Mouse (Mus musculus): ENCODE measurements around the gene Tbc1d21.
A peak's percentile ranks its signal among the peaks of the same experiment; 100 is the strongest.

Tbc1d21 gene

GRCm38 (mm10) chr9:58370355-58370754 is at the start of gene Tbc1d21:
Tbc1d21 (minus strand) TSS chr9:58370455.
- no peak for DNase-seq (ENCODE audit: low spot score)

DNA sequence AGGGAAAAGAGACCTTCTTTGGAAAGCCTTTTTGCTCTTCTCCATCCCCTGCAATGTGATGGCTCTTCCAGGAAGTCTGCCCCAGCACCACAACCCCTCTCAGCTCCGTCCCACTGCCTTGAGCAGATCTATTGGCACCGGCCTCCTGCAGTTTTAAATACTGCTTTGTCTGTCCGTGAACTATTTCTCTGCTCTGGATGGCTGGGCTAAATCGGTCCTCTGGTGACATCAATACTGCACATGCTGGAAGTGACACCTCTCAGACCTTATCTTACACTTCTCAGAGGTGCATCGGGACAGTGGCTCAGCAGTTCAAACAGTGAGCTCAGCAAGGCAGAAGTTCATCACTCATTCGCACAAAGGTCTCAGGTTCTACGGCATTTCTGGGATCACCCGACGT is 41.3 kb upstream of the Tbc1d21 start:
- DNase-seq (ENCODE audit: low spot score), result no peak

- no peak for DNase-seq (ENCODE audit: low spot score)
These were observed 39.9 kb upstream of the Tbc1d21 start for GRCm38 (mm10) chr9:58410057-58410735.

DNA sequence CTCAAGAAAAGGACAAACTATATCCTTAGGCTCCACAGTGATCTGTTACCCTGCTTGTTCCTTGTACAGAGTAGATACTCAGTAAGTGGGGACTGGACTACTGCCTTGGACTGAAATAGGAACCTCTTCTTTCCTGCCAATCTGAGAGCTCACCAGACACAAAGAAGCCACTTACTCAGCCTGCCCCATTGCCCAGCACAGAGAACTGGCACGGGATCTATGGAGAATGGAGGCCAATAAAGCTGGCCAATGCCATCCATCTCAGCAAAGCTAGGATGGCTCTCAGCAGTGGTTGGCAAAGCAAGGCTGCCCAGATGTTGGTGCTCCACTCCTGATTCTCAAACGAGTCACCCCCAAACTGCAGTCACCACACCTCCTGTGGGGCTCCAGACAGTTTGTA is 39.0 kb upstream of the Tbc1d21 start:
- DNase-seq (ENCODE audit: low spot score), result peak; percentile 27

DNA sequence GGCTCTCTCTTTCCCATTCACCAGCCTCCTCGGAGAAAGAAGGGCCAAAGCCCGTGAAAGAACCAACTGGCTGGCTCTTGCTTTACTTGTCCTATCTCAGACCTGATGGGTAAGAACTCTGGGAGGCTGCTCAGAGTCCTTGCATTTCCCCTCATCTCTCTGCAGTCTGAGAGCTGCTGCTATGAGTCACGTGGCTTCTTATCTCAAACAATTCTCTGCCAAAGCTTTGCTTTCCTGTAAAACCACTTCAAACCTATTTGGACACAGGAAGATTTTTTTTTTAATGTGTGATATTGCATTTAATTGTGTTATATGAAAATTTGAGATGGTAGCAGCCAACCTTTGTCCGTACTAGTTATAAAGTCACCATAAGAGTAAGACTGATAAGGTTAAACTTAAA is 34.2 kb upstream of the Tbc1d21 start:
- DNase-seq (ENCODE audit: low spot score), result no peak

DNA sequence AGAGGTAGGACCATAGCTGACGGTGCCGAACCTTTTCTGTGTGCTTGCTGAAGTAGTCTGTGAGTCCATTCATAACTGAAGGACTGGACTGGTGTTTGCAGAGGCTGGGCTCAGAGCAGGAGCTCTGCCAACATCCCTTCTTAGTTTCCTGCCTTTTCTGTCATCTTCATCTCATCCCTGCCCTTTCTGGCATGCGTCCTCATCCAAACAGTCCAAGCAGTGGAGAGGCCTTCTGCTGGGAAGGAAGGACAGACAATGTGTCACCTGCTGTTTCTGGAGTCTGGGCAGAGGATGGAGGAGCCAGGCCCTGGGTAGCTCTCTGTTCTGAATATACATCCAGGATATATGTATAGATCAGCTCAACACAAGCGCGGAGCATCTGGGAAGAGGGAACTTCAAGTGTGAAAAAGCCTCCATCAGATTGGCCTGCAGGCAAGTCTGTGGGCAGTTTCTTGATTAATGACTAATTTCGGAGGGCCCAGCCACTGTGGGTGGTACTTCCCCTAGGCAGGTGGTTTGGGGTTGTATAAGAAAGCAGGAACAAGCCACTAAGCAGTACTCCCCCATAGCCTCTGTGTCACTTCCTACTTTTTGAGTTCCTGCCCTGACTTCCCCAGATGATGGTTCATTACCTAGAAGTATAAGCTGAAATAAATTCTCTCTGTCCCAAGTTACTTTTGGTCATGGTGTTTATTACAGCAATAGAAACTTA is 31.3 kb upstream of the Tbc1d21 start:
- no peak for DNase-seq (ENCODE audit: low spot score)

GRCm38 (mm10) chr9:58399609-58400008 is 29.4 kb upstream of the Tbc1d21 start:
- DNase-seq (ENCODE audit: low spot score), result no peak

- DNase-seq (ENCODE audit: low spot score), result no peak
These were observed 24.4 kb upstream of the Tbc1d21 start for GRCm38 (mm10) chr9:58394605-58395004.

GRCm38 (mm10) chr9:58393875-58394274 is 23.6 kb upstream of the Tbc1d21 start:
- DNase-seq (ENCODE audit: low spot score), result no peak

DNA sequence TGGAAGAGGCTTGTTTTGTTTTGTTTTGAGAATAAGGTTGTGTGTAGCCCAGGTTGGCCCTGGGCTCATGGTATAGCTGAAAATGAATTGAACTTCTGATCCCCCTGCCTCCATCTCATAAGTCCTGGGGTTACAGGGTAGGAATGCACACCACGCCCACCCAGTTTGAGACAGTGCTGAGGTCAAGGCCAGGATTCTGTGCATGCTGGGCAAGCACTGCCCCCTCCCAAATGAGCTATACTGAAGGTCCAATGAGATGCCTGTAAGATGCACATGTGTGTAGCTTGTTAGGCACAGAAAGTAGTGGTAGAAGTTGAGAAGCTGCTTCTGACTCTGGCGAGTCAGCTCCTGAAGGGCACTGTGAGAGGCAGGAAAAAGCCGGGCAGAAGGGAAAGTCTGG is 18.1 kb upstream of the Tbc1d21 start:
- DNase-seq (ENCODE audit: low spot score), result no peak

- DNase-seq (ENCODE audit: low spot score), result no peak
These were observed 8.6 kb upstream of the Tbc1d21 start for GRCm38 (mm10) chr9:58378878-58379277.

DNA sequence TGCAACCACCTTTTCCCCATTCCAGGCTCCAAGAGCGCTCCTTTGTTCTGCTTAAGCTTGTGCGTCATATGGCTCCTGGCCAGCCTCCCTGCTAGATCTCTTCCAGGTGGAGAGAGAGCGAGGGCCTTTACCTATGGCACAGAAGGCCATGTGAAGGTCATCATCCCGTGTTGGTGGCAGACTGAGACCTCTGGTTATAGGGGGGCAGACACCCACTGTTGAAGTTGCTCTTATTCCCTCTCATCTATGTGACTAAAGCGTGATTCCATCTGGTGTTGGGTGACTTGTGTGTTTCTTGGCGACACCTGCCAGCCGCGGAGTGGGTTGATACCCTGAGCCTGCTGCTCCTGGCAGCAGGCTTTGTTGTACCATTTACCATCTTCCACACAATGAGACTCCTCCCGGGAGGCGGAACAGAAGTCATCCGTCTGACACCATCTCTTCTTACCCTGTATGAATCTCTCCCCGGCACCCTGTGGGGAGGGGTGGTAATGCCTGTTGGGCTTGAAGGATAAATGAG is 3.7 kb upstream of the Tbc1d21 start:
- peak; percentile 57 for DNase-seq (ENCODE audit: low spot score)

DNA sequence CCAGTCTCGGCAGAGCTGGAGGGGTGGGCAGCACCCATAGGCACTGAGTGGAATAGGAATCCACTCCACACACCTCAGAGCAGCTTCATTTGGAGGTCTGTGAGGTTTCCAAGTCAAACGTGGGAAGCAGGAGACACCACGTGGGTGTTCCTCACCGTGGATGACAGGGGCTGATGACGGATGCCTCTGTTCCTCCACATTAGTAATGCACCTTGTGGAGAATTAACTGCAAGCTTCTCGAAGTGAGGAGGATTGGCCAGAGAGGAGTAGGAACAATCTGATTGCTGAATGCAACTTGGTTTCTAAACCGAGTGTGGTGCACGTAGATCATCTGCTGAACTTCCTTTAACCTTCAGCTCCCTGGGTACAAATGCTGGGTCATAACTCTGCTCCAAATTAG is 1.7 kb upstream of the Tbc1d21 start:
- no peak for DNase-seq (ENCODE audit: low spot score)

GRCm38 (mm10) chr9:58369644-58370043 is 611 bp downstream of the Tbc1d21 start:
- peak; percentile 44 for DNase-seq (ENCODE audit: low spot score)

DNA sequence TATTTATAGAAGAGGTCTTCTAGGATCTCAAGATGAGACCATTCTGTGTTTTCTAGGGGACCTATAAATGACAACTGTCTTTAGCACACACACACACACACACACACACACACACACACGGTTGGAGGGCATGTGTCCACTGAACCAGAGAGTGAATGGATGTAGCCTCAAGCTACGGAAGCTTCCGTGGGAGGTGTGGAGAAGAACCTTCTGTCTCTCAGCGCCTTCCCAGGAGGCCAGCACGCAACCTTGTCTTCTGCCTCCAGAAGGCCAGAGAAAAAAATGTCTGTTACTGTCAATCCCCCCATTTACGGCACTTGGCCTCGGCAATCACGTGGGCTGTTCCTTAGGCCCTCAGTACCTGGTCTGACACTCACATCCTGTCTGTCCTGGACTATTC is 5.9 kb downstream of the Tbc1d21 start:
- DNase-seq (ENCODE audit: low spot score), result no peak

DNA sequence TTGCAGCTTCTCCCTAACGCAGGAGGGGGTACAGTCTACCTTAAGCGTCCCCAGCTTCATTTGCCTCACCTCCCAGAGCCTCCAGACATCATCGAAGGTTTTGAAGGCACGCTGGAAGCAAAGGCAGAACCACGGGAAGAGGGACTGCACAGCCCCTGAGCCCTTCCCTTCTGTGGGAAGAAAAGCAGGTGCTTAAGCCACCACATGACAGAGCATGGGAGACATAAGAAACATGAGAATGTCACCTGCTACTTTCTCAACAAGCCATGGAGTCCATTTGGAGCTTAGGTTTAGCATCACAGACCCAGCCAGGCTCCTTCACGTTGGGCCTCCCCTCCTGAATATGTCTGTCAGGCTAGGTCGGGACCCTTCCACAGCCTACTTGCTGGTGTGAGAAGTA is 8.3 kb downstream of the Tbc1d21 start:
- no peak for DNase-seq (ENCODE audit: low spot score)

- DNase-seq (ENCODE audit: low spot score), result no peak
These were observed 8.9 kb downstream of the Tbc1d21 start for GRCm38 (mm10) chr9:58361373-58361772.

GRCm38 (mm10) chr9:58355262-58356050 is 14.8 kb downstream of the Tbc1d21 start:
- DNase-seq (ENCODE audit: low spot score), result no peak

GRCm38 (mm10) chr9:58354701-58355100 is 15.6 kb downstream of the Tbc1d21 start:
- no peak for DNase-seq (ENCODE audit: low spot score)

DNA sequence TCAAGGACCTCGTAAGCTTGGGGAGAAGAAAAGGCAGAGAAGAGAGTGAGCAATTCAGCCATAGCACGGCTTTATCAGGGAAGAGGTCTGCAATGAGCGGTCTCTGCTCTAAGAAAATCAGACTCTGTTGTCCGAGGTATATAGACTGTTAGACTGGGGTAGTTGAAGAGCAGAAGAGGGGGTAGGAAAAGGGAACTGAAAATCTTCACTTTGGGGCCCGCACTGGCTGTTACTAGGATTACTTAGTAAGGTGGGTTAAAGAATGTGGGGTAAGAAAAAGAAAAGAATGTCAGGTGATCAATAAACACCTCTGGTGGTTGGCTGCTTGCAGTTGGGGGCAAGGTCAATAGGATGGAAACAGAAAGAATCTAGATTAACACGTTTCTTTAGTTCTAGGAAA is 17.0 kb downstream of the Tbc1d21 start:
- DNase-seq (ENCODE audit: low spot score), result no peak

DNA sequence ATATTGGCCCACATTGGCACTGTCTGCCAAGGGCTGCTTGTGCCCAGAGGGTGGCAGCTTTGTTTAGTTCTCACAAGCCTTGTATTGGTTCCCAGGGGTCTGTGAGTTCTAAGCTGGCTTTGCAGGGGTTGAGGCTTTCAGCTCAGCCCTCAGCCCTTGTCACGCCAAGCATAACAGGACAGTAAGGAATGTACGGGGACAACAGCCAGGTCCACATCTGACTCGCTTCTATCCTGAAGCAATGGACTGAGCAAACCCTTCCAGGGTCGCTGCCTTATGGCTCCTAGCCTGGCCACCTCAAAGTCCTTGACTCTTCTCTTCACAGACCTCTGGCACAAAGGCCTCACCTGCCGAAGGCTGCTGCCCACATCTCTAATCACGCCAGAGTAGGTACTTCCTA is 22.5 kb downstream of the Tbc1d21 start:
- DNase-seq (ENCODE audit: low spot score), result no peak

DNA sequence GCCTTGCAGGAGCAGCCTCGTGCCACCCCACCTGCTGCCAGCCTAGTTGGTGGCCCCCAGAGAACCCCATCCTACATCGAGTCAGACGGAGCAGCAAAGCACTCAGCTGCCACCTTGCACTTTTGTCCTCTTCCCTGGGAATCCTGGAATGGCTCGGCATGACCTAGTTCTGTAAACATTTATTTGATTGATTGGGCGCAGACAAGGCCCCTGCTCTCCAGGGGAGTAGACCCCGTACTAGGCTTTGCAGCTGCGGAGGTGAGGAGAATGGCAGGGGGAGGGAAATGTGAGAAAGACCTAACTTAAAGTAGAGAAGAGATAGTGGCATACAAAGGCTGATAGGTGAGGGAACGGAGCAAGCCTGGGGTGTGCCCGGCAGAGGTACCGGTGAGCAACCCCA is 23.8 kb downstream of the Tbc1d21 start:
- no peak for DNase-seq (ENCODE audit: low spot score)

DNA sequence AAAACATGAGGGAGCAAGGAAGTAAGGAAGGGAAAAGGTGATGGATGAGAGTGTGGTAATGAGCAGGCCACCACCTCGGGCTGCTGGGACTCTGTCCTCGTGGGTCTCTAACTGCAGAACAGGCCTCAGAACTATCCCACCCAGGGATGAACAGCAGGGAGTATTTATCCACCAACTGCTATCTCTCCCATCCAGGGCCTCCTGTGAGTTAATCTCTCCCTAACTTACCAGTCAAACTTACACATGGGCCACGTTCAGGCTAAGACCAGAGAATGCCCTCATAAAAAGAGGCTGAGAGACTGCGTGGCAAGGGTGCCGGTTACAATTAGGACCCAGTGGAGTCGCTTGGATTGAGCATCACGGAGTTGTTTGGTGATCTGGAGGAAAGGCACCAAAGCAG is 24.3 kb downstream of the Tbc1d21 start:
- no peak for DNase-seq (ENCODE audit: low spot score)

Measured in layer of hippocampus, adult 11-12 months (tissue).